Mouse (Mus musculus) bone marrow macrophage, adult 2 months (primary cell): ENCODE measurements at regions not wholly inside any gene's neighbourhood (a gene's known extent, or its start where the extent isn't known, plus 50 kb on each side); places are given as distances from the start of the nearest gene placed in this dataset.

Experiments
- CTCF ChIP-seq: IDR thresholded peaks from 2 replicates; pipeline ENCODE4 v1.5.1; 2012; ENCODE audit warnings: low read depth, mild to moderate bottlenecking, low read length, moderate library complexity
- POLR2A ChIP-seq: IDR thresholded peaks from 2 replicates; pipeline ENCODE4 v1.6.1; 2012; ENCODE audit warnings: mild to moderate bottlenecking, low read depth, low read length, borderline replicate concordance

- TF ChIP-seq CTCF (no peak), POLR2A (no peak)
Observed at GRCm38 (mm10) chr16:76448773-76449172, 75.1 kb upstream of the Nrip1 start.
